Mouse (Mus musculus) embryonic fibroblast, embryonic 13.5 days (primary cell): ENCODE data around the gene C1qtnf1.

ENCODE experiments used
- CTCF ChIP-seq: IDR thresholded peaks from 2 replicates; pipeline ENCODE4 v1.5.1; 2011; ENCODE audit warnings: mild to moderate bottlenecking, control low read depth, low read length, moderate library complexity, borderline replicate concordance; ENCODE audit not compliant: insufficient read depth
- POLR2A ChIP-seq: IDR thresholded peaks from 2 replicates; pipeline ENCODE4 v1.6.1; 2011; ENCODE audit warnings: low read depth, mild to moderate bottlenecking, control low read depth, low read length, moderate library complexity

- TF ChIP-seq CTCF (no peak), POLR2A (no peak)
These were observed 20.4 kb downstream of the C1qtnf1 start for GRCm38 (mm10) chr11:118448385-118448784.
